Mouse (Mus musculus): ENCODE results near the gene Isy1. TPM values are rescaled to one million over a fixed set of nuclear protein-coding genes. Genes with fewer than 3 reads are reported as not detected.

Isy1 gene
- polyA plus RNA-seq, 1 experiment from 2014 or later: 44.0 TPM

DNA sequence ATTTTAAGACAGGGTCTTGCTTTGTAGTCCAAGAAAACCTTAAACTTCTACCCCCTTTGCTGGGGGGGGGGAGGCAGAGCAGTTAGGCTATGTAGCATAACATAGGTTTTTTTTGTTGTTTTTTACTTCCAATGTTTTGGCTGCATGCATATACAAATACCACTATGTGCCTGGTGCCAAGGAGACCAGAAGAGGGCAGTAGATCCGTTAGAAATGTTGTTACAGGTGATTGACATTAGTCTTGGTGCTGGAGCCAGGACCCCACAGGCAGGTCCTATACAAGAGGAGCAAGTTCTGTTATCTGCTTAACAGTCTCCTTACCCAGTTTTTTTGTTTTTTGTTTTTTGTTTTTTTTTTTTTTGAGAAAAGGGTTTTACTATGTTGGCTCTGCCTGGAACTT, 3.7 kb upstream of the Isy1 start:
- Histone ChIP-seq H3K4me1 (peaks cover 8% of the 10 kb centered on the region; the same call in 1 of the 2 replicates), H3K36me3 (peaks cover 56% of the 10 kb centered on the region), H3K4me3 (no peak overlapping the region), H3K27me3 (ENCODE audit: insufficient read depth, poor library complexity, severe bottlenecking) (no peaks in the 10 kb centered on the region), H3K9me3 (no peaks in the 10 kb centered on the region), H3K27ac (no peak overlapping the region)
- no peak for DNase-seq (ENCODE audit: low spot score)
- 35% methylated on average over 1 of the region's 1 CpGs for WGBS

DNA sequence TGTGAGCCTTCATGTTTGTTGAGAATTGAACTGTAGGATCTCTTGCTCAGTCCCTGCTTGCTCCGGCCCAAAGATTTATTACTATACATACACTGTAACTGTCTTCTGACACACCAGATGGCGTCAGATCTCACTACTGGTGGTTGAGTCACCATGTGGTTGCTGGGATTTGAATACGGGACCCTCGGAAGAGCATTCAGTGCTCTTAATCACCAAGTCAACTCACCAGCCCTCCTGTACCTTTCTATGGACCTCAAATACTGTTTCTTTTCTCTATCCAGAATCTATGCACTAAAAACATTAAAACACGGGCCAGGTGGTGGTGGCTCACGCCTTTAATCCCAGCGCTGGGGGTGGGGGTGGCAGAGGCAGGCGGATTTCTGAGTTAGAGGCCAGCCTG, 3.0 kb upstream of the Isy1 start:
- Histone ChIP-seq H3K27ac (no peak overlapping the region), H3K27me3 (ENCODE audit: insufficient read depth, poor library complexity, severe bottlenecking) (no peaks in the 10 kb centered on the region), H3K4me3 (no peak overlapping the region), H3K36me3 (peaks cover 51% of the 10 kb centered on the region), H3K4me1 (0 out of 2 replicates have a peak, but pooled peaks cover 3% of the 10 kb centered on the region), H3K9me3 (no peaks in the 10 kb centered on the region)
- DNase-seq (ENCODE audit: low spot score): no peak
- 78% methylated on average over 8 of the region's 8 CpGs for WGBS

DNA sequence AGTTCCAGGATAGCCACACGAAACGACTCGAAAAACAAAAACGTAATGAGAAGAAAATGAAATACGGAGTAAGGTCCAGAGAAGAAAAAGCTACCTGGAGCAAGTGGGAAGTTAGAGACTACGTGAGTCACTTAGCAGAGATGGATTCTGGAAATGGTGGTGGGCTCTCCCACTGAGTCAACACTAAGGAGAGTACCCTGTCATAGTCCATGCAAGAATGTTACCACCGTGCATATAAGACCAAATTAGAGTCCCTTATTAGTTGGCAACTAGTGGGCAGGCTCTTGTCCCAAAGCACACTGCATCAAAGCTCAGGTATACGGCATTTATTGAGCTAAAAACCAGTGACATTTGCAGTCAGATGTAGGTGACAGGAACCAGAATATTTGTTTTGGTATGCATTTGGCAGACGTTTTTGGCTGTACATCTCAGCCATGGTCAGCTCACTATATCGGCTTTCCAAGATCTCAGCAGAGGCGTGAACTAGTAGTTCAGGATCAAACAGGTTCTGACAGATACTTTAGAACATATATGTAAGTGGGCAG, 1.3 kb upstream of the Isy1 start:
- no peak for DNase-seq (ENCODE audit: low spot score)
- WGBS: 54% methylated on average over 11 of the region's 11 CpGs

DNA sequence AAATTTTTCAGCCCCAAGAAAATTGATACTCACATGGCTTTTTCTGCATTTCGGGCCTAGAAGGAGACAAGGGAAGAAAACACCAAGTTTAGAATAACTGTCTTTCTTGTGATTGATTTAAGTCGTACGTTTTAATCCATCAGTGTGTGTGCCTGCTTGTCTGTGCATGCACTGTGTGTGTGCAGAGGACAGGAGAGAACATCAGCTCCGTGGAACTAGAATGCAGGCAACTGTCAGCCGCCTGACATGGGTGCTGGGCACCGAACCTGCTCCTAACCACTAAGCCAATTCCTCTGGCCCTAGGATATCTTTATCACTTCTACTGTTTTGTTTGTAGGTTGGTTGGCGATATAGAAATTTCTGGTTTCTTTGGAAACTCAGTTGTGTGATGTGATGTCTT, 2.9 kb downstream of the Isy1 start, which contains the start of gene Gm45140:
Gm45140 (minus strand) TSS at position 101 of the 400 bp plus-strand sequence.
- Histone ChIP-seq H3K9me3 (no peaks in the 10 kb centered on the region), H3K27me3 (ENCODE audit: insufficient read depth, poor library complexity, severe bottlenecking) (no peaks in the 10 kb centered on the region), H3K27ac (no peak within 1 kb of the TSS), H3K4me3 (no peak within 1 kb of the TSS), H3K4me1 (0 out of 2 replicates have a peak, but pooled peaks cover 3% of the 10 kb centered on the region), H3K36me3 (peaks cover 37% of the 10 kb centered on the region)
- WGBS: 89% methylated on average over 7 of the region's 7 CpGs
- no peak for DNase-seq (ENCODE audit: low spot score)

More for the DNA sequence above, 1.3 kb upstream of the Isy1 start:
- Histone ChIP-seq H3K4me3 (no peak overlapping the region), H3K27me3 (ENCODE audit: insufficient read depth, poor library complexity, severe bottlenecking) (no peaks in the 10 kb centered on the region), H3K4me1 (0 out of 2 replicates have a peak, but pooled peaks cover 3% of the 10 kb centered on the region), H3K36me3 (peaks cover 44% of the 10 kb centered on the region), H3K27ac (no peak overlapping the region), H3K9me3 (no peaks in the 10 kb centered on the region)

DNA sequence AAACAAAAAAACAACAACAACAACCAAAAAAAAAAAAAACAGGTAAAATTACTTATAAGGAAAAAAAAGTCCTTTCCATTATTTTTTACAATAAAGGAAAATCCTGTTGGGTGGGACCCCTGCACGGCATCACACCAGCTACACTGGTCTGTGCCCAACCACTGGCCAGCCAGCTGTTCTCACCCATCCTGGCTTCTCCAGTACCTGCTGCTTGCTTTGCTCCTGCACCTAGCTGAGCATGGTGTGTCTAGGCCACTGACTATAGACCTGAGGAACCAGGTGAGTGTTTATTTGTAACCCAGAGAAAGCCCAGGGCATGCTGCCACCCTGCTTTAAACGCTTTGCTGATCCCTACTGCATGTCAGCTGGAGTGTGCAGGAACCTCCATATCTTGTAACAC, 18.2 kb downstream of the Isy1 start:
- Histone ChIP-seq H3K4me3 (no peak overlapping the region), H3K27ac (no peak overlapping the region), H3K27me3 (ENCODE audit: insufficient read depth, poor library complexity, severe bottlenecking) (no peaks in the 10 kb centered on the region), H3K9me3 (no peaks in the 10 kb centered on the region), H3K36me3 (peaks cover 94% of the 10 kb centered on the region), H3K4me1 (no peaks in the 10 kb centered on the region)
- no peak for DNase-seq (ENCODE audit: low spot score)
- 92% methylated on average over 2 of the region's 2 CpGs for WGBS

DNA sequence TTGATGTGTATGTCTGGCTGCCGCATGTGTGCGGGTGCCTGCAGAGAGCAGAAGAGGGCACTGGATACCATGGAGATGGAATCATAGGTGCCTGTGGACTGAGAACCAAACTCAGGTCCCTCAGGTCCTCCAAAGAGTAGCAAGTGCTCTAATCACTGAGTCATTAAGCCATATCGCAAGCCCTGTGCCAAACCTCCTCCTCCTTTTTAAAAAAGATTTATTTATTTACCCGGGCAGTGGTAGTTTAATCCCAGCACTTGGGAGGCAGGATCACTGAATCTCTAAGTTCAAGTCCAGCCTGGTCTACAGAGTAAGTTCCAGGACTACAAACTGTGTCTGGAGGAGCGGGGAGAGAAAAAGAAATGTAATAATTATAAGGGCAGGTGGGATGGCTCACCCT, 24.1 kb downstream of the Isy1 start:
- H3K27me3 ChIP-seq (ENCODE audit: insufficient read depth, poor library complexity, severe bottlenecking): no peaks in the 10 kb centered on the region
- DNase-seq (ENCODE audit: low spot score): no peak
- no peak overlapping the region for H3K27ac ChIP-seq
- H3K9me3 ChIP-seq: no peaks in the 10 kb centered on the region
- H3K4me1 ChIP-seq: peaks cover 9% of the 10 kb centered on the region
- H3K36me3 ChIP-seq: peaks cover 52% of the 10 kb centered on the region
- WGBS: 90% methylated on average over 5 of the region's 5 CpGs
- no peak overlapping the region for H3K4me3 ChIP-seq

DNA sequence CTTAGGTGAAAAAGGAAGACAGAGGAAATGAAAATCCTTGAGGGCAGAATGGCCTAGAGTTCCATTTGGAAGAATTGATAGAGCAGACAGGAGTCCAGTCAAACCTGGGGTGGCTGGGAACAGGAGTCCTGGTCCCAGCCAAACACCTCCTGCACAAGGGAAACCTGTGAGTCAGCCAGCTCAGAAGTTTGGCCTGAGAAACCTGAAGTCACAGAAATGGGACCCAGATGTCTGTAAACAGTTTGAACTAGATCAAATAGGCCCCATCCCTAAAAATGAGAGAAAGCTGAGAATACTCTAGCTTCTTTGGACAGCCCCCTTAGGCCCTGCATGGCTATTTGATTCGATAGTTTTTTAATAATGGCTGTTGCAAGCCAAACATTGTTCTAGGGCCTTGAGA, 25.9 kb downstream of the Isy1 start:
- no peak for DNase-seq (ENCODE audit: low spot score)
- Histone ChIP-seq H3K4me1 (peaks cover 9% of the 10 kb centered on the region), H3K4me3 (peak overlapping the region; percentile 78), H3K27me3 (ENCODE audit: insufficient read depth, poor library complexity, severe bottlenecking) (no peaks in the 10 kb centered on the region), H3K9me3 (no peaks in the 10 kb centered on the region), H3K36me3 (peaks cover 33% of the 10 kb centered on the region), H3K27ac (peak overlapping the region; percentile 89; the same call in 1 of the 2 replicates)
- 89% methylated on average over 1 of the region's 1 CpGs for WGBS

DNA sequence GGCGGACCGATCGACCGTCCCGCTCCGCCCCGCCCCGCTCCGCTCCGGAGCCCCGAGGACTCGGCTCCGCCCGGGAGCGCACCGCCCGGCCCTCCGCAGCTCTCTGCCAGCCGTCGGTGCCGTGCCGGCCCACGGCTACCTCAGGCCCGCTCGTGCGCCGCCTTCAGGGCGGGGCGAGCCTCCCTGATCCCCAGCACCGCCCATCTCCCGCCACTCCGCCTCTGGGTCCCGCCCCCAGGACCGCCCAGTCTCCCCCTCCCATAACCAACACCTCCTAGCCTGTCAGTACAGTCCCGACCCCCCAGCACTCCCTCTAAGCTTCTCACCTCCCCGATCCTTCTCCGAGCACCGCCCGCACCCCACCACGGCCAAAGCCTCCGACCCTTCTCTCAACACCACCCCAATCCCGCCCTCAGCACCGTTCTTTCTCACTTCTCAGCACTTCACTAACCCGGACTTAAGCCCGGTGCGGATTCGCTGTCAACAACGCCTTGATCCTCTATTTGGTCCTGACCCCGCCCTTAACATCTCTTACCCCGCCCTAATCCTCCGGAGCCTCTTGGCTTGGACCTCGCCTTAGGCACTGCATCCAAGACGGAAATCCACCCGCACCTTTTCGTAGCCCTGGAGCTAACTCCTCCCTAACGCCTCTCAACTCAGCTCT, 26.8 kb downstream of the Isy1 start, which contains the start of gene Rab43:
Rab43 (minus strand) TSS at position 490 of the 664 bp plus-strand sequence.
- Histone ChIP-seq H3K4me1 (peaks cover 13% of the 10 kb centered on the region), H3K9me3 (no peaks in the 10 kb centered on the region), H3K36me3 (peaks cover 25% of the 10 kb centered on the region), H3K4me3 (peak within 1 kb of the TSS; percentile 78), H3K27ac (peak within 1 kb of the TSS; percentile 89), H3K27me3 (ENCODE audit: insufficient read depth, poor library complexity, severe bottlenecking) (no peaks in the 10 kb centered on the region)
- peak; percentile 96 for DNase-seq (ENCODE audit: low spot score)
- under 1% methylated on average over 56 of the region's 56 CpGs for WGBS

DNA sequence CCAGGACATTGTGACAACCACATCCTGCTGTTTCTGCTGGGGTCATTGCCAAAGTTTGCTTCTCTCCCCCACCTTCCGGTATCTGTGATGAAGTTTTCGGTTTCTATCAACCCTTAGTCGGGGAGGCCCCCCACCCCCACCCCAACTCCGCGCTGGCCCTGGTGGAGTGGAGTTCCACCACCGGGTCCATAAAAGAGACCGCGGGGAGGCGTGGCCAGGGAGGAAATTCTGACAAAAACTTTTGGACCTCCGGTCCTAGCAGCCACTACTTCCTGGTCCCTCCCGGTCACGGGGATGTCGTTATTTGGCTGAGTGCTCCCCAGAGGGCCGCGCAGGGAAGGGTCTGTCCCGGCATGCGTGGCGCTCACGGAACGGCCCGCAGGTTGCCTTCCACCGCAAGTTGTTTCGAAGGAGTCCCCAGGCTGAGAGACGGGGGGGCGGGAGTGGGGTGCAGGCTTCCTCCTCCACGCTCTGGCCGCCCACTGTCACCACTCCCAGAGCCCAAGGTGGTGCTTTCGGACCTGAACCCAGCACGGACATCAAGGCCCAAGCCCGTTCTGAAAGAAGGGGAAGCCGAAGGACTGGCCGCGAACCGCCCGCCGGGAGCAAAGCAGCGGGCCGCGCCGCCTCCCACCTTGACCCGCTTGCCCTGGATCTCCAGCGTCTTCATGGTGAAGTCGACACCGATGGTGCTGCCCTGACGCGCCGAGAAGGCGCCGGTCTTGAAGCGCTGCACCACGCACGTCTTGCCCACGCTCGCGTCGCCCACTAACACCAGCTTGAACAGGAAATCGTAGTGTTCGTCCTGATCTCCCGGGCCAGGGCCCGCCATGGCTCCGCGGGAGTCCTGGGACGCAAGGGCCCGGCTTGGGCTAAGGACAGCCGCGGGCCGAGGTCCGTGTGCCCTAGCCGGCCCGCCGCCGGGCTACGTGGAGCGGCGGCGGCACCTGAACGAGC, 27.6 kb downstream of the Isy1 start:
- WGBS: under 1% methylated on average over 77 of the region's 77 CpGs
- Histone ChIP-seq H3K4me3 (peak overlapping the region; percentile 78), H3K9me3 (no peaks in the 10 kb centered on the region), H3K4me1 (peaks cover 14% of the 10 kb centered on the region), H3K27ac (peak overlapping the region; percentile 89), H3K36me3 (peaks cover 17% of the 10 kb centered on the region), H3K27me3 (ENCODE audit: insufficient read depth, poor library complexity, severe bottlenecking) (no peaks in the 10 kb centered on the region)
- peak; percentile 87 for DNase-seq (ENCODE audit: low spot score)

DNA sequence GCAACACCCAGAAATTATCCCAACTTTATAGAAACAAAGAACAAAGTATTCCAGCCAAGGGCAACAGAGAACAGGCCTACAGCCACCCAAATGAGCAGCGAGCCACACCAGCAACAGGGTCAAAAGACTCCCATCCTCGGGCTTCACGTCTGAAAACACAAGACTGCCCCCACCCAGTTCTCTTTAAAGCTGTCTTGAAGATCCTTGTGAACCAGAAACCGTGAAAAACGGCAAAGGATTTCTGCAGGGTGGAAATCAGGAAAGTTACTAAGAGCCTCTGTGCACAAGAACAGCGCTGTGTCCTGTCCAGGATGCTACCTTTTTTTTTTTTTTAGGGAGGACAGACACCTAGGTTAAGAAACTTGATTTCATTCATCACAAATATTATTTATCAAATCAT, 28.3 kb downstream of the Isy1 start:
- Histone ChIP-seq H3K9me3 (no peaks in the 10 kb centered on the region), H3K4me3 (peak overlapping the region; percentile 78), H3K36me3 (peaks cover 11% of the 10 kb centered on the region; the same call in 1 of the 2 replicates), H3K4me1 (peaks cover 19% of the 10 kb centered on the region), H3K27me3 (ENCODE audit: insufficient read depth, poor library complexity, severe bottlenecking) (no peaks in the 10 kb centered on the region), H3K27ac (no peak overlapping the region)
- no peak for DNase-seq (ENCODE audit: low spot score)
- WGBS: 48% methylated on average over 6 of the region's 6 CpGs

DNA sequence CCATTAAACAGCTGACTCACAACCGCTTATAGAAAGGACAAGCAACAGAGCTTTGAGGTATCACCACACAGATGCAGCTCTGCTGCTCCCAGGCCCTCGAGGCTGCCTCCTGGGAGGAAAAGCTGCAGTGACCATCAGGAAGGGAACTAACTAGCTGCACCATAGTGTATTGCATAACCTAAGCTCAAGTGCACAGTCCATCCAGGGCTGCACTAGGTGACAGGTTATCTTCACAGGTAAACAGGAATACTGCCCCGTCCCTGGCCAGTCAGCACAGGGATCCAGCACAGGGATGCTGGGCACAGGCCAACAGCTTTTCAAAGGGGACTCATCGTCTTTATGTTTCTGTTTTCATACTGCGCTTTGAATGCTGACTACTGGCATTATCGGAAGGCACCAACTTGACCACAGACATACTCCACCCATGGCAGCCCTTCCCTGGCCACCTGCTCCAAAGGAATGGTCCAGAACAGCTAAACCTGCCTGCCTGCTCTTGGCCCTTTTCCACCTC, 28.9 kb downstream of the Isy1 start:
- WGBS: 83% methylated on average over 6 of the region's 6 CpGs
- Histone ChIP-seq H3K36me3 (peaks cover 6% of the 10 kb centered on the region; the same call in 1 of the 2 replicates), H3K27me3 (ENCODE audit: insufficient read depth, poor library complexity, severe bottlenecking) (no peaks in the 10 kb centered on the region), H3K4me3 (0 out of 2 replicates have a peak overlapping the region, but pooled peaks have one; percentile 5), H3K4me1 (peaks cover 19% of the 10 kb centered on the region), H3K27ac (no peak overlapping the region), H3K9me3 (no peaks in the 10 kb centered on the region)
- no peak for DNase-seq (ENCODE audit: low spot score)

DNA sequence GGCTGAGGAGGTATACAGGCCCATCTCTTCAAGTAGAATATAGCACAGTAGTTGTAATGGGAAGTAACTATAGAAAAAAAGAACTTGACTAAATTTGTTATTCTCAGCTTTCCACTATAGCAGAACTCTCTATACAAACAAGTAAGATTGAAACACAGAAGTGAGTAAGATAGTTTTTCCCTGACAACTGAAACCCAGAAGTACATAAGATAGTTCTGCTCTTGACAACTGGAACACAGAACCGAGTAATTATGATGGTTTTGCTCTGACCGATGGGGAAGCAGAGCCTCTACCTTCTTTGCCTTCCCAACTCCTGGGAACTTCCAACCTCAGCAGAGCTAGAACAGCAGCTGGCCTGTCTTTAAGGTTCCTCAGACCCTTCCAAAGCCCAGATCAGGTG, 29.5 kb downstream of the Isy1 start:
- no peak for DNase-seq (ENCODE audit: low spot score)
- H3K4me1 ChIP-seq: peaks cover 19% of the 10 kb centered on the region
- H3K27ac ChIP-seq: no peak overlapping the region

More for the DNA sequence above, 29.5 kb downstream of the Isy1 start:
- 88% methylated on average over 2 of the region's 2 CpGs for WGBS
- Histone ChIP-seq H3K27me3 (ENCODE audit: insufficient read depth, poor library complexity, severe bottlenecking) (no peaks in the 10 kb centered on the region), H3K36me3 (0 out of 2 replicates have a peak, but pooled peaks cover 3% of the 10 kb centered on the region), H3K4me3 (no peak overlapping the region), H3K9me3 (no peaks in the 10 kb centered on the region)
